Mouse (Mus musculus): Measurements from ENCODE around the gene Hao2.
A peak's percentile ranks its signal among the peaks of the same experiment; 100 is the strongest.

Gene Hao2

DNA sequence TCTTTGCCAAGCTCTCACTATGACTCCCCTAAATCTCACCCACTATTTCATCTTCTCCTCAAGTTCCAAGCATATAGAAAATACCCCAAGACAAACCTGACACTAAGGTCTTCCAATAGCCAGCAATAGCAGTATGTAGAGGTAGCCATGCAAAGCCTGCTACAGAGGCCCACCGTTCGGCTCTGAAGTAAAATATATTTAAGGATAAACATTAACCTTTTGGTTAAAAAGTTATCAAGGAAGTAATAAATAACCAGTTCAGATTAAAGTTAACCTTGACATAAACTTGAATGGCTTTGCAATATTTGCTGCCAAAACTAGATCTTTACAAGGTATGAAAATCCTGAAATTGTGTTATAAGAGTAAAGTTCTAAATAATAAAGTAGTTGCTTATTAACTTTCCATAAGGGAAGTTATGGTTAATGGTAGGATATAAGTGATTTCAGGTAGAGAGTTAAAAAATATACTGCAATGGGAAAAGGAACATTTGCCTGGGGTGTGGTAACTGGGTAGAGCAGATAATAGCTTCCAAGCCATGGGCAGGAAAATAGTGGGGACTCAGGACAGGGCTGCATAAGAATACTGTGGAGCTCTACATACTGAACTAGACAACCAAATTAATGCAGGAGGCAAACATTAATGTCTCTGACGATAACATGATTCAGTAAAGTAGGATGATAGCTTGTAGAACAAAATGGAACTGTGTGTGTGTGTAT, at the start of gene Hao2:
Hao2 (minus strand) TSS at position 183 of the 716 bp plus-strand sequence.
- no peak for DNase-seq (ENCODE audit: extremely low spot score, low read depth, low spot score)

DNA sequence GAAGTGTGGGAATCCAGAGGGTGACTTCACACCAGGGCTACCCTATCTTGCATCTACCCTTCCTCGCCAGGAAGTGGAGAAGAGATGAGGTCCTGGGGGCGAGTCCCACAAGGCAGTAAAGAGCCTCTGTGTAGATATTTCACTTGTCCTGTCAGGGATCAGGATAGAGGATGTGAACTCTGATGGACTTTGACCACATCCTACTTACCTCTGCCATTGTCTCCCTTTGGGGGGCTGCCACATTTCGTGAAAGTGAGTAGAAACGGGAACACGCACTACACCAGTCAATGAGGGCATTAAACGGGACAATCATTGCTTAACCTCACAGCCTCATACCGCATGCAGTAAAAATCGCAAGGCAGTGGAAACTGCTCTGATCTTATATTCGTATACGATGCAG, 48.6 kb upstream of the Hao2 start:
- DNase-seq (ENCODE audit: extremely low spot score, low read depth, low spot score) = no peak

DNA sequence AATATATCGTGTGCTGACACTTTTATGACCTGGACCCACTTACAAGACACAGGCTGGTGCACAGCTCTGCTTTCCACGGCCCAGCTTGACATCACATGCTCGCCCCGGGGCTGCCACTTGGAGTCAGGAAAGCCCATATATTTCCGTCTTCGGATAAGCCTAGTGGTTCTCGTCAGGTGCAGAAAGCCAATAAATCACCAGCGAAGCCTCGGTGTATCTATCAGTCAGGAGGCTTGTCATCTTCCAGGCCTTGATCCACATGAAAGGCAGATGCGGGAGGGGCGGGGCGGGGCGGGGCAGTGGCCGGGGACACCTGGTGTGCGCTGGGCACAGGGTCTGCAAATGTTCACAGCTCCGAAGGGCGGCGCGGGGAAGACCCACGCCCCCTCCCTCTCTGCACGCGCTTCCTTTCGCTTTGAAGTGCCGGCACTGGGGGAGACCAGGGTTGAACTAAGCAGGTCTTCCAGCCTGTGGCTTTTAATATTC, 48.1 kb upstream of the Hao2 start:
- no peak for DNase-seq (ENCODE audit: extremely low spot score, low read depth, low spot score)

DNA sequence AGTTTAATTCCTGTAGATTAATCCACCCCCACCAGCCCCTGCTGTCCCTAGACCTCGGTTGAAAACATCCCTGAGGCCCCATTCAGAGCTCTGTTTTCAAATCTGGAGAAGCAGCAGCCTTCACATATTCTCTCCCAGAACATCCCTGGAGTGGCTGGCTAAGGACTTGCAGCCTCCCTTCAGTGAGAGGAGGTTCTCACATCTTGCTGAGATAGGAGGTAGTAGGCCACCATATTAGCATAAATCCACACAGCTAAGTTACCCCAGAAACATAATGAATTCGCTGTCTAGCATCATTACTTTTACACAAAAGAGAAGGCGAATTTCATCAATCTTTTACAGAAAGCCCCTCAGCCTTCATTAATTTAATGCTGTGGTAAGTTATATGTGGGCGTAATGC, 47.2 kb upstream of the Hao2 start:
- no peak for DNase-seq (ENCODE audit: extremely low spot score, low read depth, low spot score)

DNA sequence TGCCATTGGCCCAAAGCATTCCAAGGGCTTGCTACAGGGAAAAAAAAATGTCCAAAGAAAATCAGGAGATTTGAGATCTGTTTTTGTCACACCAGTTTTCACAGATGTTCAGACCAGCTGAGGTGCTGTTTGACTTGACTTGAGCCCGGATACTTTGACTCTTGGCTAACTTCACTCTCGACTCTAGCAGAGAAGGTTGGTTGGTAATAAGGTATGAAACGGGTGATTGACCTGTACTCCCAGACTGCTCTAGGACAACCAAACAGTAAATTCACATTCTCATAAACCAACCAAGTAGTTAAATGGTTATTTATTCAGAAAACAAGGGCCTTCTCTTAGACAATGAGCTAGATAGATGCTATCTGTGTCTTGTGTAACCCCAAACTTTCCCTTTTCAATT, 43.4 kb upstream of the Hao2 start:
- no peak for DNase-seq (ENCODE audit: extremely low spot score, low read depth, low spot score)

DNA sequence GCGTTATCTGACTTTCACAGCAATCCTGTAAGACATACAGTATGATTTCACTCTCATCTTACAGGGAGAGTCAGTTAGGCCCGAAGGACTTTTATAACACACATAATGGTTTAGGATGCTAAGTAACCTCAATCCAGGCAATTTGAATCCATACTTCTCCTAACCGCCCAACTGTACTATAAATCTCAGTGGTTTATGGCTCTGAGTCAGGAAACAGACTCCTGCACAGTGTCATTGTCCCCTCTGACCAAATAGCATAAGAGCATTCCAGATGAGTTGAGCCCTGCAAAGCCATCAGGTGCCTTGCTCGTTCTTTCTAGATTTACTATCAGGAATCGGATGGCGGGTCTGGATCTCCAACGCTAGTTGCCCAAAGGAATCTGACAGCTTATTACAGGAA, 41.6 kb upstream of the Hao2 start:
- DNase-seq (ENCODE audit: extremely low spot score, low read depth, low spot score) = no peak

DNA sequence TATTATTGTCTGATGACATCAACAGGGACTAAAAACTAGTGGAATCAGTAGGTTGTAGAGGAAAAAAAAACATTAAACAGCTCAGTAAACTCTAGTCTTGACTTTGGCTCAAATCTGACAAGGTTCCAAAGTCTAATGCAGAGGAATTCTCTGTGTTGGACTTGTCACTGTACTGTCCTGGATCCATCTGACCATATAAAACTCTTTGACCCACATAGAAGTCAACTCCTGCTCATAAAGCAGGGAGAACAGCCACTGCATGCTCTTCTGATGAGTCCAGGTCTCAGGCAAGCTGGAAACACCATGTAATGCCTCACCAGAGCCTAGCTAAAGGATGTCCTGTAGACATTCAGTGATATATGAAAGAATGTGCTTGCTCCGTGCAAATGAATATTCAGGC, 41.0 kb upstream of the Hao2 start:
- no peak for DNase-seq (ENCODE audit: extremely low spot score, low read depth, low spot score)

DNA sequence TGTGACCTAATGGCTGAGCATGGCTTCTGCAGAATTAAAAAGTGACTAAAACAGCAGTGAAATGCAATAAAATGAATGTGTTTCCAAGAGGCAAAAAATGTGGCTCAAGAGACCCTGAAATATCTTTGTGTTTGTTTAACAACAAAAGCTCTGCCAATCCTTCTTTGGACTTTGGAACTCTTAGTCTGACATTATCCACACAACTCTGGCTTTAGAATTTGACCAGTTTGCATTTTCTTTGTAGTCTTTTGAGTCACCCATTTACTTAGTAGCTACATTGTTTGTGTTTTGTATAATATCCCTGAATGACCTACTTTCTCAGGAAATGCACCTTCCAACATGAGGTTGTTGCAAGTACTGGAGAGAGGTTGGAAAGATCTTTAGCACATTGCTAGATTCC, 39.4 kb upstream of the Hao2 start:
- DNase-seq (ENCODE audit: extremely low spot score, low read depth, low spot score) = no peak

DNA sequence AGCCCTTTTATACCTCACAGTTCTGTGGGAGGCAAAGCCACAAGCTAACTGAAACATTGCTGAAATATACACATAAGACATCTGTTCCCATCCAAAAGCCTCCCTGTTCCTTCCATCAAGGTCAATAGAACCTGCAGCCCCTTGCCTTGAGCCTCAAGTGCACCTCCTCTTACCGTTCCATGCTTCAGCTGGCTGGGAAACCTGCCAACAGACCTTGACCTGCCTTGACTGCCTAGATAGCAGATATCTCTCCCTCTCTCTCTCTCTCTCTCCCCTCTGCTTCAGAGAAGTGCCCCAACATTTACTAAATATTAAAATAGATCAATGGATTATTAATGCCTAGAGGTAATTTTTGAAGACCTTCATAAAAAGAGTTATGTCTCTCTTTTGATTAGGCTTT, 38.8 kb upstream of the Hao2 start:
- DNase-seq (ENCODE audit: extremely low spot score, low read depth, low spot score) = no peak

DNA sequence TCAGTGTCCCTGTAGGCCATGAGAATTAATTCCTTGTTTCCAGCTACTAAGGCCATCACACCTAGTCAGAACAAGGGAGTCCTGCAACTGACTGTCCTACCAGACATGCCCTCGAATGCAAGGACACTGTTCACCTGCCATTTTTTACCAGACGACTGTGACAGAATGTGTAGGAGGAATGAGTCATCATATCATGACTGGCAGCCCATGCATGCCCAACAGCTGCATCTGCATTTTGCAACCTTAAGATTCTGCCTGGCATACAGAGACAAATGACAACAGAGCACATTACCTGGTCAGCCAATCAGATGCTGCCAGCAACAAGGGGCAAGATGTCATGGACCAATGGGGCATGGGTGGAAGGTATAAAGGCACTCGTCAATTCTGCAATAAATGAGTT, 27.4 kb upstream of the Hao2 start:
- no peak for DNase-seq (ENCODE audit: extremely low spot score, low read depth, low spot score)

DNA sequence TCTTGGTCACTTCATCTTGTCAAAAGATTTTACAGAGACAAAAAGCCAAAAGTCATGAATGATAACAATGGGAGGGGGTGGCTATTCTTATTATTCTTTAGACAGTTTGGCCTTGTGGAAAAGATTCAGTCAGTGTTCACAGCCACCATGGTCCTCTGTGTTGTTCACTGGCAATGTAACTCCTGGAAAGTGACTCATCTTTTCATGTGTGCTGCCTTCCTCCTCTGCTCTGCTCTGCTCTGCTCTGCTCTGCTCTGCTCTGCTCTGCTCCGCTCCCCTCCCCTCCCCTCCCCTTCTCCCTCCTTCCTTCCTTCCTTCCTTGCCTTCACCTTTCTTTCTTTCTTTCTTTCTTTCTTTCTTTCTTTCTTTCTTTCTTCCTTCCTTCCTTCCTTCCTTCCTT, 24.2 kb upstream of the Hao2 start:
- no peak for DNase-seq (ENCODE audit: extremely low spot score, low read depth, low spot score)

DNA sequence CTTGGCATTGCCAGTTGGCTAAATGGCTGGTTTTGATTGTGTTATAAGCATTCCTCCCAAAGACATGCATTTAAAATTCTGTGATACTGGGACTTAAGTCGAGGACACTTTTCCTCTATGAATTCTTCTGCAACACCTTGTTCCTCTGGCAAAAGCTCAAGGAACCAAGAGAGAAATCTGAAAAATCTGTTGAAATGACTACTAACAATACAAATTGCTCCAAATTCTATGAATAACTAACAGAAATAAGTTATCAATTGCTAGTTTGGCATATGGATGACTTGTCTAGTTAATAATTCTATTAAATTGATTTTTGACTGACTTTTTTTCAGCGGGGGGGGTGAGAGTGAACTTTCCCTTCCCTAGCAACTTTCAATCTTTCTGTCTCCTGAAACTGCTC, 23.8 kb upstream of the Hao2 start:
- no peak for DNase-seq (ENCODE audit: extremely low spot score, low read depth, low spot score)

DNA sequence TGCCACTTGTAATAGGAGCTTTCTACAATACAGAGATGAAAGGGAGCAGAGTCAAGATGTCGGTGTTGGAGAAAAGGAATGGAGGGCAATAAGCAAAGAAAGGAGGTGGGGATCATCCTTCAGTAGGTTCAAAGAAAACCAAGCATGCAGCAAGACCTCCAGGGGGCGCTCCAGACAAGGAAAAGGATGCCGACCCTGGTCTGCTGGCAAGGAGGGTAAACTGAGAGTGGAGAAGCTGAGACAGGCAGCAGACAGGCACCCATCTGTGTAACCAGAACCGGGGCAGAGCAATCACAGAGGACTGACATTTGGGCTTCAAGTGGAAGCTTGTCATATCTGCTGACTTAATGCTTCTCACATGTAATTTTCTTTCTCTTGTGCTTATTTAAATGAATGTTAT, 22.6 kb upstream of the Hao2 start:
- DNase-seq (ENCODE audit: extremely low spot score, low read depth, low spot score) = peak; percentile 37

DNA sequence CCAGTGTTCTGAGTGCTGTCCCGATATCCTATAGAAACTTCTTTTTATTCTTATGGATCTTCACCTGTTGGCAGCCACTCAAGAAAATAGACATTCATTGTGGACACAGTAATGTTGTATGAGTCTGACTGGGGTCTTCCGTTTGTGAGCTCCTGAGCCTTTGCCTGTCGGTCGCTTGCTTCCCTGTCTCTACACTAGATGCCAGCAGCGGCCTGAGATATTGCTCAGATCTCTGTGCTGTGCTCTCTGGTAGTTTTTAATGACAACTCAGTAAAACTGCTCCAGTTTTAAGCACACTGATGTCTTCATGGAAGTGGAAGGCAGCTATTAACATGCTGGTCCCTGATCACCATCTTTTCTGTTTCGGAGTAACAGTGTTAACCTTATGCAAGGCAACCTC, 20.6 kb upstream of the Hao2 start:
- DNase-seq (ENCODE audit: extremely low spot score, low read depth, low spot score) = no peak

DNA sequence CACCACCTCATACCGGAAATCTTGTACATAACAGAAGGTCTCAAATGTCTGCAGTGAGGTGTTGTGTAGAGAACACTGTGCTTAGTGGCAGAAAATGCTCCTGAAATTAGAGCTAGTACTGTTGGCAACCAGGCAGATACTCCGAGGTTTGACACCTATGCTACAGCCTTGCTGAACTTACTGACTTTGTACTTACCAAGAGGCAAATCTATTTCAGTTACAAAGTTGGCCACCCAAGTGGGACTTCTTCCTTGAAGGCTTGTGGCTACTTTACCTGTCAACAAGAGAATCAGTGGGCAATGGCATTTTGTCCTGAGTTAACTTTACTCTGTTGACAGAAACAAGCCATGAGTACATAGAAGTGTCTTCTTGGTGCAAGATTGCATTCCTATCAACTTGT, 4.6 kb upstream of the Hao2 start:
- no peak for DNase-seq (ENCODE audit: extremely low spot score, low read depth, low spot score)

DNA sequence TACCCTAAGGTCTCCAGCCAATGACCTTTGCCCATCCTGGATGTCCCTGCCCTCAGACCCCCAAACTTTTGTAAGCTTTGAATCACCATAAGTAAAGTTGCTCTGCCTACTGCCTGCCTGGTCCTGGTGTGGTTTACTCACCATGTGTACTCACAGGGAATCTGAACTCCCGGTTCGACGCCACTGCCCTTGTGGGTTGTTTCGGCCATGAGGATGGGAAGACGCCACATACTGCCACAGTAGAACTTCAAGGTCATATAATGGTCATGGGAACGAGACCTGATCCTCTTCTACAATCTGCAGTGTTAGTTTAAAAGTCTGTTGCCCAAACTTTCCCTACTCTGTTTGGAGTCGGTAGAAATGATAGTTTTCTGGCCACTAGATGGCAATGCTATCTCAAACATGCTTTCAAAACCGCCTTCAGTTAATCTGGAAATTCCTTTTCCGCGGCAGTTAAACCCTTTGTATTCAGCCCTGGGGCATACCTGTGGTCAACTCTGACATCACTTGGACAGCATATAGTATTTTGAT, 2.1 kb upstream of the Hao2 start:
- peak; percentile 68 for DNase-seq (ENCODE audit: extremely low spot score, low read depth, low spot score)

DNA sequence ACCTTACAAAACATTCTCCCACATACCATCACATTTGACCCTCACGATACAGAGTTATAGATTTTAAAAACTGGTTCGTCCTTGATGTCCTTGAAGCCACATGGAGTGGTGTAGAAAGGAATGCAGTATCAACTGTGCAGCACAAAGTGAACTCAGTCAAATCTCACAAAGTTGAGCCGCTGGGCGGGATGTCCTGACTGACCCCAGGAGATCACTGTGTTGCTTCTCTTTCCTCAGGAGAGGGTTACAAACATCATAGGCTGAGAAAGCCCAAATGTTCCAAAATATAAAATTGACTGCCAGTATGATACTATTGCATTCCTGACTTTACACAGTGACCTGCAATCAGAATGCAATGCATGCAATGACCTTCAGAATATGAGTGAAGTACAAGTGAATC, 2.6 kb downstream of the Hao2 start:
- no peak for DNase-seq (ENCODE audit: extremely low spot score, low read depth, low spot score)

DNA sequence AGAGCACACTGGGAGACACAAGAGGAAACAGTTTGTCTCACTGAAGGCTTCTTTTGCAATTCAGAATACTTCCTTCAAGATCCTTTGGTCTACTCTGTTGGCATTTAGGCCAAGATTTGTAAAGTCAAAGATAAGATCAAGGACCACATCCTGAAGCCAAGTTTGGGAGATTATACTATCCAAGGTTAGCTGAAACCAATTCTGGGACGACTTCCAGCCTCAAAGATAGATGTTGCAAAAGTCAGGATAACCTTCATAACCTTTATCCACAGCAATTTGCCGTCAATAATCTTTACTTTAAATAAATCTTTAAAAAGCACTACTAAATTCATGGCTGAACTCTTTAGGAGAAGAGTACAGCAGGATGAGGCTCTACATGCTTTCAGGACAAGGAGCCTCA, 4.8 kb downstream of the Hao2 start:
- no peak for DNase-seq (ENCODE audit: extremely low spot score, low read depth, low spot score)

DNA sequence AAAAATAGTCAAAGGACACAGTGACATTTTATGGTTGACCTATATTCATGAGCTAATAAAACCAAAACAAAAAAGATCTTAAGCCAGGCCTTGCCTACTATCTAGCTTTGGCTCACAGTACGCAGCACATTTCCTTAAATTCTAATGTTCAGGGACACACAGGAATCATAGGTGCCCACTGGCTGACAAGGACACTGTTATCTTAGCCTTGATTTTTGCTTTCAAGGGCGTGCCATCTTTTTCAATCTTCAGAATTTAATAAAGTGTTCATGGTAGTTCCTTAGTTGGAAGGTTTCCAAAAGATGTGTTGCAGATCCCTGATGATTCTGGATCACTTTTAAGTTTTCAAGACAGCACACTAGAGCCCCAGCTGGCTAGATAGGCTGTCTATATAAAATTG, 12.2 kb downstream of the Hao2 start:
- DNase-seq (ENCODE audit: extremely low spot score, low read depth, low spot score) = no peak

DNA sequence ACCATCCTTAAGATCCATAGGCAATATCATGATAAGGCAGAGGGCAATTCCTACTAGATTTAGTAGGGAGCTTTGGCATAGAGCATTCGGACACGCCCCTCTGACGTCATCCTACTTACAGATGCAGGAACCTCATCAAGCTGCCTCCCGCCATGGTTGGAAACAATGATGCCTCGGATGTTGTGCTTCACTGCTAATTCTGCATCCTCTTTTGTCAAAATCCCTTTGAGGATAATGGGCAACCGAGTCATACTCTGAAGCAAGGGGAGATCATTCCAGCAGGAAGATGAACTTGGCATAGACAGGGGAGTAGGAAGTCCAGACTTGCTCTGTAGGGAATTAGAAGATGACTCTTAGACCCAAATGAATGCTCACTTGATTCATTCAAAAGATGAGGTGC, 12.8 kb downstream of the Hao2 start:
- DNase-seq (ENCODE audit: extremely low spot score, low read depth, low spot score) = no peak

DNA sequence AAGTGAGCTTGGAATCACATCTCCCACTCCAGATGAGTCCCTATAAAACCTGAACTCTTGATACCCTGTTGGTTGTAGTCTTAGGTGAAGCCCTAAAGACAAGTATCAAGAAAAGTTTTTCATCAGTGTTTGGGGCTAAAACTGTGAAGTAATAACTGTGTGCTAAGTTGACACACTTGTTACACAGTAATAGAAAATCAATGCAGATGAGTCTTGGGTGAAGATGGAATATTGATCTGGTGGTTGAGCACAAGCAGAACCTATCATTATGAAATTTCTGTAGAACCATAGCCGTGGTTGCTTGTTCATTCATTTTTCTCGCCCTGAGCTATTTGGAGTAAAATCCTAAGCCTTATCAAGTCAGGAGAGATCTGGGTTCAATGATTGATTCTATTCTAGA, 24.8 kb downstream of the Hao2 start:
- no peak for DNase-seq (ENCODE audit: extremely low spot score, low read depth, low spot score)

DNA sequence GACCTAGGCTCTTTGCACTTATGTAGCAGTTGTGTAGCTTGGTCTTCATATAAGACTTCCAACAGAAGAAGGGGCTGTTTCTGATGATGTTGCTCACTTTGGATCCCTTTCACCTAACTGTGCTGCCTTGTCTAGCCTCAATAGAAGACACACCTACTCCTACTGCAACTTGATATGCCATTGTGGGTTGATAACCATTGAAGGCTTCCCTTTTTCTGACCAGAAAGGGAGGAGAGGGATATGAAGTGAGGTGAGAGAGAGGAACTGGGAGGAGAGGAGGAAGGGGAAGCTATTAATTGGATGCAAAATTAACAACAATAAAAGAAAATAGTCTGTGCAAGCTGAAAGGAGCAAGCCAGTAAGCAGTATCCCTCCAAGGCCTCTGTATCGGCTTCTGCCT, 30.2 kb downstream of the Hao2 start:
- no peak for DNase-seq (ENCODE audit: extremely low spot score, low read depth, low spot score)

DNA sequence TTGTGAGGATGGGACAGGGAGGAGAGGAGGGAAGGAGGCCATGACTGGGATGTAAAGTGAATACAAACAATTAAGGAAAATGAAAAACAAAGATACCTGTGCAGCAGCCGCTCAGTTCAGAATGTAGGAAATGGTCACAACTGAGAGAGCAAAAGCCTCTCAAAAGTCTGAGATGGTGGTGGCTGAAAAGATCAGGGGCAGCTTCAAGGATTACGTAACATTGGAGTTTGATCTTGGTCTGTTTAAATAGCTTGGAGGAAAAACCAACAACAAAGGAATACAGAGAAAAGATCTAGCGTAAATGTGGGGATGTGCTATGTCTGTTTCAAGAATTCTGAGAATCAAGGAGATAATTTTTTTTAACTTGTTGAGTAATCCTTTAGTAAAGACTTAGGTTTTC, 33.5 kb downstream of the Hao2 start, which contains the start of gene Hsd3b1:
Hsd3b1 (minus strand) TSS at position 219 of the 400 bp plus-strand sequence.
- DNase-seq (ENCODE audit: extremely low spot score, low read depth, low spot score) = no peak
